Mouse (Mus musculus): ENCODE measurements around the gene Tomm40.

DNA sequence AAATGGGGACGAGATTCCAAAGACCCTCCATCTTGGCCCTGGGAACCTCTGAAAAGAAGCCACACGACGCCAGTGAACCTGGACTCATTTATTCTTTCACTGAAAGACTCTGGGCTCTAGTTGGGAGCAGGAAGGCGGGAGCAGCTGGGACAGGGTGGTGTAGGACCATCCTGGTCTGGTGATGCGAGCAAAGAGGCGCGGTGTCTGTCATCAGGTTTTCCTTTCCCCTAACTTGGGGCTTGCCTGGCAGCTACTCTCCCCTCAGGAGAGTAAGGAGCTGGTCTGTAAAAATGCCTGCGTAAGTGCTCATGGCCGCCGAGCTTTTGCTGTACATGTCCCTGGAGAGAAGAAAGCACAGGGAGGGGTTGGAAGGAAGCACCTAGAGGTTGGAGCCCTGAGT lies 43.7 kb downstream of the Tomm40 start:
- TF ChIP-seq ZNF384 (IDR thresholded peaks at IDR 0.05; ENCODE audit: low read depth, low read length) (no peak), CHD2 (IDR thresholded peaks at IDR 0.05; ENCODE audit: low read depth, low read length) (no peak)
